Mouse (Mus musculus) T-helper 2 cell (primary cell): ENCODE data around the gene Ccnjl.

ENCODE experiments used
- in situ Hi-C: fragments of 300-600 bp; cut with MboI, MseI; formaldehyde crosslinking; loops from one replicate; pipeline ENCODE4 v1.15.1; 2025; ENCODE audit warnings: high pct_unique_total_duplicates

Gene Ccnjl

DNA sequence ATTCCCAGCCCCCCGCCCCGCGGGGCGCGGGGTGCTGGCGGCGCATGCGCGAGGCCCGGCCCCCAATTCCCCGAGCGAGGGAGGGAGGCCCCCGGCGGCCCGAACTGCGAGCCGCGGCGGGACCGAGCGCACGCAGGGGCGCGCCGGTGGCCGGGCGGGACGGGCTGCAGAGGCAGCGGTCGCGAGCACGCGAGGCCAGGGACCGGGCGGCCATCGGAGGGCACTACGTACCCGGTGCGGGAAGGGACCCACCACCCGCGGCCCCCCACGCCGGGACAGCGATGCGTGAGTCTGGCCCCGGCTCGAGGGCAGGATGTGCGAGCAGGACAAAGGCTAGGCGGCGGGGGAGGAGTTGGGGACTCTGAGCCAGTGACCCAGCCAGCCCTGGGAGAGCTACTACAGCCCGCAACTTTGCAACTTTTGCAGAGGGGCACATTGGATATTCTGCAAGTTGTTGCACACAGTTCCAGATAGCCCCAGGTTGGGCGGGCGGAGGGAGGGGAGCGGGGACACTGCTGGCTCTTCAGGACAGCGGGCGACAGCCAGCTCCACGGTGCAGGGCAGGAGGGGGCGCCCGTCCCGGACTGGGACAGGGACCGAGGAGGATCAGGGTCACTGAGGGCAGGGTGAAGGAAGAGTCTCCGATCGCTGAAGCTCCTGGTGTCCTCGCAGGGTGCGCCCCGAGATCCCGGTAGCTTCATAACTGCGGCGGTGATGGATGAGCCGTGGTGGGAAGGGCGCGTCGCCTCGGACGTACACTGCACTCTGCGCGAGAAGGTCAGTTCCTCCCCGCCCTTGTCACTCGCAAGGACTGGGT lies at the start of gene Ccnjl:
Gene Ccnjl (plus strand): TSS at position 102 of the 817 bp plus-strand sequence.
- in situ Hi-C loops = no loop called here

DNA sequence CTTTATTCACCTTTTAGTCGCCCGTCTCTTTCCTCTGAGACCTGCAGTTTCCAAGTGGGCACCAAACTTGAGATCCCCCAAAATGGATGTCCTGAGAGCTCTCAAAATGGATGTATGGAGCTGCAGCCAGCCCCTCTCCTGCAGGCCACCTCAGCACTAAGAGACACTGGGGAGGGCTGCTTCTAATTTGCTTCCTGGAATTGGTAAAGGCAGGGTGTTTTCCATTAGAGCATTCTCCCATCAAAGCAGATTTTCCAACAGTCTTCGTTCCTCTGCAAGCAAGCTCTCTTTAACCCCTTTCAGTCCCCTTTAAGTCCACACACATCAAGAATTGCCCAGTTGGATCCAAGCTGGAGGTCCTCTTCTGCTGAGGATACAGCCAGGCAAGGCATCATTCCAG lies 49.2 kb upstream of the Ccnjl start:
- in situ Hi-C loops = no loop called here

DNA sequence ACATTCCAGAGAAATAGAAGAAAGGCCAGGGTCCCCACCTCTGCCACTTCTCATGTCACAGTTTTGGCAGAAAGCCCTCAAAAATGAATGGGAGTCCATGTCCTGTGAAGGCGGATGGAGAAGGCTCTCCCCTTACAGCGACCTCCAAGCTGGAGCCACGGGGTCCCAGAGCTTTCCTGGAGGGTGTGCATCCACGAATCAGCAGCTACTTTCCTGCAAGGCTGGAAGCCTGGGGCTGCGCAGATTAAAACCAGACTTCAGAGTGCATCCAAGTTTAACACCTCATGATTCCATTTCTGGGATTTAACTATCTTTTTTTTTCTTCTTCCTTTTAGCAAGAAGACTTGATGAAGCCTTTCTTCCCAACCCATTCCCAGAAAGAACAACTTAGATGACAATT lies 48.0 kb upstream of the Ccnjl start:
- in situ Hi-C loops = loop anchor here (10.0 kb wide), 1 partner anchor 756 kb away; no protein-coding TSS in a partner anchor

DNA sequence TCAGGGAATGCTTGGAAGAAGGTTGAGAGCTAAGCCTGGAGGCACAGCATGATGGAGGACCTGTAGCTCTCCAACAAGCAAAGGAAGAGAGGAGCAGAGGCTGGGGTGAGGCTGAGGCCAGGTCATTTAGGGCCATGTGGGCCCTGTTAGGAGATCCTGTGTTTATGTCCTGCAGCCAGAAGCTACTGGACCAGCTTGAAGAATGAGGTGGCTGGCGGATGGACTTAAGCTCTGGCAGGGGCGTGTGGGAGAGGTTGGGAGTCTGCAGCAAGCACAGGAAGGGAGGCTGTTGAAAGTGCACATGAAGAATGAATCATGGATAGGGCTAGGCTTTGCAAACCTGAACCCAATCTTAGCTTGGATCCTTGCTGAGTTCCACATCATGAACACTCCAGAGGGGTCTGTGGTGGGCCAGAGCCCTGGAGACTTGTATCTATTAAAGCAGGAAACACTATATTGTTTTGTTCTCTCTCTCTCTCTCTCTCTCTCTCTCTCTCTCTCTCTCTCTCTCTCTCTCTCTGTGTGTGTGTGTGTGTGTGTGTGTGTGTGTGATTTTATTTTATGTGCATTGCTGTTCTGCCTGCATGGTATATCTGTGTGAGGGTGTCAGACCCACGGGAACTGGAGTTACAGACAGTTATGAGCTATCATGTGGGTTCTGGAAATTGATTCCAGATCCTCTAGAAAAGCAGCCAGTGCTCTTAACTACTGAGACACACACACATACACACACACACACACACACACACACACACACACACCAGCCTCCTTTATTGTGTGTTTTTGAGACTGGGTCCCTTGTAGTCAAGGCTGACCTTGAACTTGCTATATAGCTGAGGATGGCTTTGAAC lies 46.7 kb upstream of the Ccnjl start:
- in situ Hi-C loops = loop anchor here (10.0 kb wide), 1 partner anchor 757 kb away; no protein-coding TSS in a partner anchor

DNA sequence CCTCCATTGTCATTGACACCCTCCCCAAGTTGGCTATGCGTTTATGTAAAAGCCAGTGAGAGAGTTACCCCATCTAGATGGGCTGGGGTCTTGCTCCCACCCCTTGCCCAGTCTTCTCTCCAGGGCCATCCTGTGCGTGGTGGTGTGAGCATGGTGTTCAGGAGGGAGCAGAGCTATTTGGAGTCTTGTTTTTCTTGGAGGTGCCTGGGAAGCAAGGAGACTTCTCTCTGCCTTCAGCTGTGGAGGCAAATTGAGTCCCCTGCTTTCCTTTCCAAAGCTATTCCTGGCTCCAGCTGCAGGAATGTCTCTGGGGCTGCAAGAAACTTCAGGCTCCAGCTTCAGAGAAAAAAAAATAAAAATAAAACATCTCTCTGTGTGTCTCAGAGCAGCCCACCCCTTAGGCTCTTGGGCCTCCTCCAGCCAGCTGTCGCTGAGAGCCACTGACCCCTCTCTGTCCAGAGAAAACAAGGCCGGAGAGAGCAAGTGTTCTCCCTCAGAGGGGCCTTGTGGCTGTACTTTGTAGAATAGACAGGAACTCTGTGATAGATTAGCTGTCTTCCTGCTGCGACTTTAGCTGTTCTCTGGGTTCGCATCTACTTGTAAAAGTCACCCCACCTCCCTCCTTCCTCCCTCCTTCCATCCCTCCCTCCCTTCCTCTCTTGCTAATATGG lies 45.3 kb upstream of the Ccnjl start:
- in situ Hi-C loops = loop anchor here (10.0 kb wide), 1 partner anchor 758 kb away; no protein-coding TSS in a partner anchor

DNA sequence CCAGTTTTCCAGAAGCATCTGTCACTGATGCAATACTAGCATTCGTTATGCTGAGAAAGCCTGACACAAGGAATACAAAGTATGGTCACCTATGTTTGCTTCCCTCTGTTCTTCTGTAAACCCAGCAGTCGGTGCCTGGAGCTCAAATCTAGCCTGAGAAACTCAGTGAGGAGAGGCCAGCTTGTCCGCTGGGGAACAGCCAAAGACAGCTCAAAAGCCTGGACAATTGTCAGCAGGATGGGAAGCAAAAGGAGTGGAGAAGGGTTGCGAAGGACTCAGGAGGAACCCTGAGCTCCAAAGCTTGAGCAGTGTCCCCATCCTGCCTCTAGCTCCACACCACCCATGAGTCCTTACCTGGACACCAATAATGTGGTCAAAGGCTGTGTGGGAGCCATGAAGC lies 44.5 kb upstream of the Ccnjl start:
- in situ Hi-C loops = loop anchor here (10.0 kb wide), 1 partner anchor 759 kb away; no protein-coding TSS in a partner anchor

DNA sequence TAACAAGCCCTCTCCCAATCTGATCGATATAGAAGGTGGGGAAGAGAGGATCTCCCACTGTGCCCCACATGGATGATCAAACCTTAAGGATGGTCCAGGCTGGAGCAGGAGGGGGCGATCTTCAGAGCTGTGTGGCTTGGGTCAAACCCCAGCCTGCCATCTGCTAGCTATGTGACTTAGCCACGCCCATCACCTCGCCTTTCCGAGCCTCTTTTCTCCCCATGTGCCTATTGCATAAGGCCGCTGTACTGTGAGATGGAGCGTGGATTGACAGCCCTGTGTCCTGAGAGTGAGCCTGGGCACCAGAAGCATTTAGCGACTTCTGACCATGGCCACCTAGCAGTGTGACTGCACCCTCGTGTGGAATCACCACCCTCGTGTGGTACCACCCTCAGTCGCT lies 43.9 kb upstream of the Ccnjl start:
- in situ Hi-C loops = loop anchor here (10.0 kb wide), 1 partner anchor 760 kb away; no protein-coding TSS in a partner anchor

DNA sequence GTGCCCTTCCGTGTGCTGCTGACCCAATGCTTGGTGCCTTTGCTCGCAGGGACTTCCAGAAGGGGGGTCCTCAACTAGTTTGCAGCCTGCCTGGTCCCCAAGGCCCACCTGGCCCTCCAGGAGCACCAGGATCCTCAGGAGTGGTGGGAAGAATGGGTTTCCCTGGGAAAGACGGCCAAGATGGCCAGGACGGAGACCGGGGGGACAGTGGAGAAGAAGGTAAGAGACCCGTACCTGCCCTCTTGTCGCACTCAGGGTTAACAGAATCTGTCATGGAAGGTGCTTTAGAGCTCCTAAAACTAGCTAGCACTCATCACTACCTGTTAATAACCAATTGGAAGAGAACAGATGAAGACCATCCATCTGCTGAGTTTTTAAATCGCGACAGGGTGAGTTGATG lies 42.7 kb upstream of the Ccnjl start:
- in situ Hi-C loops = loop anchor here (10.0 kb wide), 1 partner anchor 761 kb away; no protein-coding TSS in a partner anchor

DNA sequence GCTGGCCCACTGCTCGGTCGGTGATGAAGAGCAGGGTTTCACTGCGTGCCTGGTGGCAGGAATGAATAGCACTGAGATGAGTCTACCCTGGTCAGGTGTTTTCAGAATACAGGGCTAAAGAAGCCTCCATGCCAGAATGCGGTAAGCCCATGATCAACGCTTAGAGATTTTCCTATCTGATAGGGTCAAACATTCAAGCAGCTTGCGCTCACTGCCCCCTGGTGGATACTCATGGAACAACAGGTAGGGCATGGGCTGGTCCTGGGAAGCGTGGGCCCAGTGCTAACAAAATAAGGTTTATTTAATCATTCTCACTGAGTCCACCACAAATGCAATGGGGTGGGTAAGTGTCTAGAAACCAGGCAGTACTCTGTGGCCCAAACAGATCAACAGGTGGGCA lies 35.9 kb upstream of the Ccnjl start:
- in situ Hi-C loops = no loop called here

DNA sequence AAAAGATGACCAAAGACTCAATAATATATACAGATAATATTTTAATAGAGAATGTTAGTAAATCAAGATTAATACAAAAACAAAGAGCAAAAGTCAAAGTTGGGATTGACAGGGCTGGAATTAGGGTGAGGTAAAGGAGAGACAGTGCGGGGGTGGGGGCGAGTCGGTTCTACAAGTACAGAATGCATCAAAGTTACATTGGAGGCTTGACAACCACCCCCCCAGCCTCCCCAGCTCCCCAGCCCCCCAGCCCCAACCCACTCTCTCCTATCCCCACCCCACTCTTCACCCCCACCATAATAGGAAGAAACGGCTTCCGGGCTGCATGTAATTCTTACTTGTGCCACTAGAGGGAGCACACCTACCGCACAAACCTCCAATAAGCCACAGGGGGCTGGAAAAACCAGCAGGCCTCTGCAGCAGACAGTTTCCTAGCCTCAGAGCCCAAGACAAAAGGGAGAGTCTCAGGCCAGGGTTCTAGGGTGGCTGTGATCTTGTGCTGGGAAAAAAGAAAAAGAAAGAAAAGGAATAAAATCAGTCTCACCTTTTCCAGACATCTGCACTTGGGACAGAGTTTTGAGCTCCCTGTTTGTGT lies 34.7 kb upstream of the Ccnjl start:
- in situ Hi-C loops = no loop called here

DNA sequence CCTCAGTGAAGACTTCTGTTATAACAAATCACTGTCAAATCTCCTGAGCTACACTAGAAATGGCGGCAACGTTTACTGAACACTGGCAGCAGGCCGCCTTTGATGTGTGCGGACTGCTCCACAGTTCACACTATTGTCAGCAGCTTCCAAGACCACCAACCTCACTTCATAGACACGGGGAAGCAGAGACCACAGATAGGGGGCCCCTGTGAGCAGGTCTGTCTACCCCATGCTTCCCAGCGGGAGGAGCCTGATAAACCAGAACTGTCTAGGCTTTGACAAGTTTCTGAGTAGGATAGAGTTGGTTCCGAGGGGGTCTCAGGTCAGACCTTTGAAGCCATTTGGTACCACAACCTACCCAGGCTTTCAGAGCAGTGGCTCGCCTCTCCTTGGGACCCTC lies 33.5 kb upstream of the Ccnjl start:
- in situ Hi-C loops = no loop called here

DNA sequence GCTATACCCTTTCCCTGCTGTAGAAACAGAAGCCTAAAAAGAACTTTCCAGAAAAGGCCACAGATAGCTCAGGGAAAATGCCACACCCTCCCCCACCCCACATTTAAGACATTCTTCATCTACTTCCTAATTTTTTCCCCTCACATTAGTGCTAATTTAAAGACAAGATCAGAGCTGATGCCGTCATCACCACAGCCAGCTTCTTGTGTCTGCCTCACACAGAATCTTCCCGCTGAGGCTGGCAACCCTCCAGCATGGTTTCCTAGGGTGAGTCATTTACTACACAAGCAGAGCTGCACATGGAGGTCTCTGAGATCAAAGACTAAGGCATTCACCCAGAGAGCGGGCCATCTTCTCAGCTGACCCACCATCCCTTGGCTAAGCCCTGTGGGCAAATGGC lies 33.1 kb upstream of the Ccnjl start:
- in situ Hi-C loops = no loop called here

DNA sequence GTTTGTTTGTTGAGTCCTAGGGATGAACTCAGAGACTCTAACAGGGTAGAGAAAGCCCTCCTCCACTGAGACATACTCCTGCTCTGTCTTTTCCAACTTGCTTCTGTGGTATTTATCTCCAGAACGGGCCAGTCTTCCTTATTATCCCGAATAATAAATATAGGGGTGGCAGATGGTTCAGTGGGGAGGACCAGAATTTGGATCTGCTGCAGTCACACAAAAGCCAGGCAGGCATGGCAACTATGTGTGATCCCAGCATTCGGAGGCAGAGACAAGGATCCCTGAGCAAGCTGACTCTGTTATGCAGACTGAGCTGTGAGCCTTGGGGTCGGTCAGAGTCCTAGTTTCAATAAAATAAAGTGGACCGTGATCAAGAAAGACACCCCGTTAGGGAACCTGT lies 27.3 kb upstream of the Ccnjl start:
- in situ Hi-C loops = no loop called here

DNA sequence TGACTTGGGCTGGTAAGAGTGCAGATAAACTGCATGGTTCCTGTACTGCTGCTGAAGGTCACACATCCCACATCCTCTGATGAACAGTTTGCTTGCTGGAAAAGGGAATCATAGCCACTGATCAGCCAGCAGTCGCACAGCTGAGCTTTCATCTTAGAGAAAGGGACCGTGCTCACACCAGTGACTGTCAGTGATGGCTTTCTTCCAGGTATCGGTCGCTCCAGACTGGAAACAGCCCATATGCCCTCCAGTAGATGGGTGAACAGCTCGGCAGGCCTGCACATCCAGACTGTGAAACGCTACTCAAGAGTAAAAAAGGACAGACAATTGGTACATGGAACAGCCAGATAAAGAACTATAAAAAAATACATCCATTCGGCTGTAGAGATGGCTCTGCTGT lies 23.4 kb upstream of the Ccnjl start:
- in situ Hi-C loops = no loop called here

DNA sequence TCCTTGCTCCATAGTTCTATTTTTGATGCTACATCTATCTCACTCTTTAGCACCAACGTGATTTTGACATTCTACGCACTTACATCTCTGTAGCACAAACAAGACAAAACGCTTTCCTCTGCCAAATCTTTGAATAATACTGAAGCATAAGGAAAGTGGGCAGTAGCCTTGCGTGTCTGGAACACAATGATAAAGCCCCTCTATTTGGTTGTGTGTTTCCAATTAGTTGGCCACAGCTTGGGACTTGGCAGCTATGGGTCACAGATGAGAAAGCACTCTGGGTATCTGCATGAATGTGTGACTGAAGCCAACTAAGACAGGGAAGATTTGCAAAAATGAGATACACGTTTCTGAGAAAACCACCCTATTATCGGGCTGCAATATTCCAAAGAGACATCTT lies 20.6 kb upstream of the Ccnjl start:
- in situ Hi-C loops = no loop called here

DNA sequence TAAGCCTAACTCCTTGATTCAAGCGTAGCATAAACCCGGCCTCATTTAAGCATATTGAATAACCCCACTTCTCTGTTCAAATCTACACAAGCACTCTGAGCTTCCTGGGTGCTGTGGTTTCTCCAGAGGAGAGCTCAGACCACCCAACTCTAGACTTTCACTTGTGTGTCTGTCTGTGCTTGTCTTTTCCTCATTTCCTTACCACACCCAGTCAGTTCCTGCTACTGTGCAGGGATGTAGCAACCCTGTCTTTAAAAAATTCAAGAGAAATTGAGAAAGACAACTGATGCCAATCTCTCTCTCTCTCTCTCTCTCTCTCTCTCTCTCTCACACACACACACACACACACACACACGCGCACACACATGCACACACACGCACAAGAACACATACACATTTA lies 18.7 kb upstream of the Ccnjl start:
- in situ Hi-C loops = no loop called here

DNA sequence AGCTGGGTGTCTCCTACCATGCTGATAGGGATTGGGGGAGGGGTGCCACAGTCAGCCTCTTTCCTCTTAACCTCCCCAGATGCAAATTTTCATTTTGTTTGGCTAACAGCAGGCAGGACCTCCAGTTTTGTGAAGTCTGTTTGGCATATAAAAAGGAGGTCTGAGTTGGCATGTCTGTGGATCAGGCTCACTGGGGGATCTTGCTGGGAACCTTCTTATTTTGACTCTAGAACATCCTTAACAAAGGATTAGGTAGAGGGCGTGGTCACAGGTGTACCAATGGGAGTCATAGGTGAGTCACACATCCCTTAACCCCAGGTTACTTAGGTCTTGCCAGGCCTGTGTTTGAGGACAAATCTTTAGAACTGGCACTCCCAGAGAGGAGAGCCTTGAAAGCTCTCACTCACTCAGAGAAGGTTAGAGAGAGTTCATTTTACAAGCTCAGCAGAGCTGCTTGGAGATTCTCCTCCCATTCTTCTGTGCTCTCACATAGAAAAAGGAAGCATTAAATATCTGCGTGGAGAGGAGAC lies 15.9 kb upstream of the Ccnjl start:
- in situ Hi-C loops = no loop called here

DNA sequence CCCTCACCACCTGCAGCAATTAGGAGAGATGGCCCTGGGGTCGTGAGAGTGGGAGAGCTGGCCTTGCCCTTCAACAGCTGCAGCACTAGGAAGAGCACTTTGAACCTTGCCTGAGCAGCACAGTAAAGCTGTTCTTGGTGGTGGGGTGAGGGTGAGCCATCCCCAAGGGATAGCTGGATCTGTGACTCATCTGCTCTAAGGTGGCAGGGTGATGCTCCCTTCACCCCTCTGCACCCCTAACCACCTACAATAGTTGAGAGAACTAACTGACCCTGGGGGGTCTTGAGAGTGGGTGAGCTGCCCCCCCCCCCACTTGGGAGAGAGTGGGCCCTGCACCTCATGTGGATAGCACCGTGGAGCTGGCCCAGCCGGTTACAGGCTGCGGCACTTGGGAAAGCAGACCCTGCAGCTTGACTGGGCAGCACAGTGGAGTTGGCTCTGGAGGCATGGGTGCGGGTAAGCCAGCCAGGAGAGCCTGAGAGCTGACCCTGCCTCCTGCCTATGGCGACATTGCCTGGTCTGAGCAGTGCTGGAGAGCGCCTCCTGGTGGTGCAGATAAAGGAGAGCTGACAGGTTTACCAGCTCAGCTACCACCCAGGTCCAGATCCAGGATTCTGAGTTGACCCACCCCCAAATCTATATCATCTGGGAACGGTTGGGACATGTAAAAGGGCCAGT lies 12.1 kb upstream of the Ccnjl start:
- in situ Hi-C loops = no loop called here

DNA sequence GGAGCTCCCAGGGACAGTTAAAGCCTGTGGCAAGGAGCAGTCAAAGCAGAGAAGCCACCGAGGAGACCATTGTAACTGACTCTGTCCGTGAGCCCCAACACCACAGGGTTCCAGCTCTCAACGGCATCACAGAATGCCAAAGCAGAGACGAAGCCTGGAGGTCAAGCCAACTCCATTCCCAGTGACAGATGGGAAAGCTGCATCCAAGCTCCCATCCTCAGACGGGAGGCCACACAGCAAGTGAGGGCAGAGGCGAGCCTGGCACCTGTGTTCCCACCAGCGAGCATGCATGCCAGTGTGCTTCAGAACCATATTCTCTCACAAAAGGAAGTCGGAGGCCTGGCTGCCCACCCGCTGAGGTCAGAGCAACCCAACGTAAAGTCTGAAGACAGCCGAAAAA lies 10.9 kb upstream of the Ccnjl start:
- in situ Hi-C loops = no loop called here

DNA sequence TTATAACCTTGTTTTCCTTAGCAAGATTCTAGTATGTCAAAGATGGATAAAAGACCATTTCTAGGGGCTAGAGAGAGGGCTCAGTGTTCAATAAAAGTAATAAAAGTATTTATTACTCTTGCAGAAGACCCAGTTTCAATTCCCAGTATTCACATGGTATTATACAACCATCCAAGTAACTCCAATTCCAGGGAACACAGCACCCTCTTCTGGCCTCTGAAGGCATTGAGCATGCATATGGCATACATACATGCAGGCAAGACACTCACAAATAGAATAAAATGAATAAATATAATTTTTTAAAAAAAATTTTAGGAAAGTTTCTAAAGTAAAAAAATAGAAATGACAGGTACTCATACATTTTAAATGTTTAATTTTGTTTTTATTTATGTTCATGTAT lies 10.5 kb upstream of the Ccnjl start:
- in situ Hi-C loops = no loop called here

DNA sequence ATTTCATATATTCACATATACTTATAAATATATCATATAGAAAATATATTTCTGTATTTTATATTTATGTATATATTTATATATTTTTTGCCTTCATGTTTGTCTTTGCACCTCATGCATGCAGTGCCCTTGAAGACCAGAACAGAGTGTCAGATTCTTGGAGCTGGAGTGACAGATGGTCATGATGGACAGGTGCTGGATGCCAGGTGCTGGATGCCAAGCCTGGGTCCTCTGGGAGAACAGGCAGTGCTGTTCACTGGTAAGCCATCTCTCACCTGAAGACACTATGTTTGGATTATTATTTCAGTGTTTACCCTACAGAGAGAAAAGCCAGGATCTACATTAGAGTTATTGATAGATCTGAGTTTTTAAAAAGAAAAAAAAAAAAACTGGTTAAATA lies 9.8 kb upstream of the Ccnjl start:
- in situ Hi-C loops = no loop called here
